ENCODE assay signal across 16 mouse cellular contexts in the genomic region with DNA sequence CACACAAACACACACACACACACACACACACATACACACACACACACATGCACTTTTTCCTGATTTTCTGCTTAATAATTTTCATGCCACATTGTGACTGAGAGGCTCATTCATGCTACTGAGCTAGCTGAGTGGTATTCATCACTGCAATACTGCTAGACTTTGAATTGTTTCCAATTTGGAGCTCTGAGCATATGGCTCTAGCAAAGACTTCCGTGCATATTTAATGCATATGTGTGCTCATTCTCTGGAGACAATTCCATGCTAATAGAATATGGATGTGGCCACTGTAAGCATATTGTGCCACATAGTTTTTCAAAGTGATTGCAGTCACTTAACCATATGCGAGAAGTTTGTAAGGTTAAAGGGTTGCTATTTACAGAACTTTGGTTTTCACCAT.
DNase-seq lines count a peak whose midpoint lies in the region; ATAC-seq lines count a peak whose summit lies in the region.
"Had no signal": no experiment of that assay in that cellular context is flagged by ENCODE, and none has a peak within 500 bp of the region (broad histone marks: within the 10 kb centered on the region; RNA-seq: fewer than 3 reads in every experiment).

No protein-coding gene starts in this region.

- no peaks in the 10 kb centered on the region for H3K9me3 ChIP-seq in hindbrain, embryonic 13.5 days
- H3K9me3 ChIP-seq: limb, embryonic 12.5 days had no signal

- no peaks in the 10 kb centered on the region for H3K36me3 ChIP-seq in hindbrain, embryonic 13.5 days
- H3K36me3 ChIP-seq: limb, embryonic 12.5 days had no signal

- H3K4me2 ChIP-seq in hindbrain, embryonic 13.5 days: no peak overlapping the region
- H3K4me2 ChIP-seq: limb, embryonic 12.5 days had no signal

- H3K27me3 ChIP-seq in hindbrain, embryonic 13.5 days: no peaks in the 10 kb centered on the region
- H3K27me3 ChIP-seq: limb, embryonic 12.5 days had no signal

- WGBS in hindbrain, embryonic 13.5 days: 54% methylated on average over 2 of the region's 2 CpGs

- no peak overlapping the region for H3K9ac ChIP-seq in hindbrain, embryonic 13.5 days
- H3K9ac ChIP-seq: limb, embryonic 12.5 days had no signal

- ATAC-seq in hindbrain, embryonic 13.5 days (ENCODE audit: low FRiP score): peak; percentile 82
- ATAC-seq: CD4-positive, CD25-positive, alpha-beta regulatory T cell, adult 4 months had no signal

- H3K27ac ChIP-seq in hindbrain, embryonic 13.5 days: no peak overlapping the region
- H3K27ac ChIP-seq: heart, adult 2 months; limb, embryonic 12.5 days had no signal

- DNase-seq in layer of hippocampus, adult 11-12 months (ENCODE audit: low spot score): peak; percentile 5
- DNase-seq in layer of hippocampus, postnatal 25 days (ENCODE audit: extremely low spot score in 1 of 2, low spot score in 1 of 2): no peak
- DNase-seq in retina, postnatal 1 day: peak; percentile 1
- DNase-seq in retina, embryonic 14.5 days (ENCODE audit: low spot score): no peak
- peak; percentile 31 for DNase-seq in telencephalon, adult 2 months (ENCODE audit: low read depth, low spot score)
- no peak for DNase-seq in T-cell, adult 2 months (ENCODE audit: low spot score)
- no peak for DNase-seq in thymus, postnatal 10 days (ENCODE audit: low spot score in 2 of 2)
- DNase-seq: cerebellum, adult 18-20 months; heart, adult 2 months; heart, postnatal 10 days; kidney, adult 11 months; lung, postnatal 36 days; right cerebral cortex, postnatal 4 days had no signal

- H3K4me3 ChIP-seq in hindbrain, embryonic 13.5 days: no peak overlapping the region
- H3K4me3 ChIP-seq: heart, adult 2 months; limb, embryonic 12.5 days had no signal

- no peaks in the 10 kb centered on the region for H3K4me1 ChIP-seq in hindbrain, embryonic 13.5 days (replicated peaks)
- H3K4me1 ChIP-seq: limb, embryonic 12.5 days had no signal

Comparison
In these comparisons a context has a peak if more than half of its experiments do, and no peak if none do; other contexts are left out.
1. DNase-seq: peak in layer of hippocampus, adult 11-12 months (single experiment), retina, postnatal 1 day (single experiment) and telencephalon, adult 2 months (single experiment); none in layer of hippocampus, postnatal 25 days (0 of 2), retina, embryonic 14.5 days (single experiment), T-cell, adult 2 months (single experiment) and thymus, postnatal 10 days (0 of 2).